Mouse (Mus musculus) CD4-positive naive resting alpha-beta T cell, adult 57 days (primary cell): ENCODE measurements around the gene Edil3. TPM values are rescaled to one million over a fixed set of nuclear protein-coding genes. Genes with fewer than 3 reads are reported as not detected.

Experiments used
- total RNA-seq: library from RNA; stranded (reverse); gene quantifications from one replicate; pipeline ENCODE4 v1.2.4, GENCODE M21; 2023

Edil3 gene
- not detected for total RNA-seq

DNA sequence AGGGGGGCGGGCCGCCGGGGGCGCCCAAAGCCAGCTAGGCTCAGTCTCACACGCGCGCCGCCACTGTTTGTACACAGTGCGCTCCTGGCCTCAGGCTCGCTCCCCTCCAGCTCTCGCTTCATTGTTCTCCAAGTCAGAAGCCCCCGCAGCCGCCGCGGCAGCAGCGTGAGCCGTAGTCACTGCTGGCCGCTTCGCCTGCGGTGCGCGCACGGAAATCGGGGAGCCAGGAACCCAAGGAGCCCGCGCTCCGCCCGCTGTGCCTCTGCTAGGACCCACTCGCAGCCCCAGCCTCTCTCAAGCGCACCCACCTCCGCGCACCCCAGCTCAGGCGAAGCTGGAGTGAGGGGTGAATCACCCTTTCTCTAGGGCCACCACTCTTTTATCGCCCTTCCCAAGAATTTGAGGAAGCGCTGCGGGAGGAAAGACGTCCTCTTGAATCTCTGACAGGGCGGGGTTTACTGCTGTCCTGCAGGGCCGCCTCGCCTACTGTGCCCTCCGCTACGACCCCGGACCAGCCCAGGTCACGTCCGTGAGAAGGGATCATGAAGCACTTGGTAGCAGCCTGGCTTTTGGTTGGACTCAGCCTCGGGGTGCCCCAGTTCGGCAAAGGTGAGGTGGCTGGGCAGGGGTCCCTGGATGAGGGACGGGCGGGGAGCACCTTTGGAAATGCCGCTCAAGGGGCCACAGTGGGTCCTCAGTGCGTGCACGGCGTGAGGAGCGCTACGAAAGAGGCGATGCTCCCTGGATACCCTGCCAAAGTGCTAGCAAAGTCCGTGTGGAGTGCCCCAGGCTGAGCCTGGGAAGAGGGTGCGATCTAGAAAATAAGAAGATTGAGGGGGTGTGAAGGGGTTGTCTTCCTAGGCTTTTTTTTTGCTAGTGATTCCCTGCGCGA, at the start of gene Edil3:
Edil3 (plus strand) TSS at position 33 of the 892 bp plus-strand sequence.

